Mouse (Mus musculus) hindbrain, embryonic 10.5 days (tissue): Measurements from ENCODE around the gene Laptm5. TPM values are rescaled to one million over a fixed set of nuclear protein-coding genes. Genes with fewer than 3 reads are reported as not detected.

ENCODE experiments used
- polyA plus RNA-seq: library from polyadenylated mRNA; unstranded; fragments of >200 nt; fragmentation: Nextera tagmentation; extraction: Ambion mirVana; gene quantifications from 2 replicates; pipeline ENCODE4 v1.2.1, GENCODE M21; 2016

Laptm5 gene
- polyA plus RNA-seq, 1 experiment from 2014 or later = 25.9 TPM

Other genes with a start within 250 kb of the Laptm5 start
- 103 and 118 TPM in 2 replicates for gene Pum1, start 249.8 kb upstream of the Laptm5 start, polyA plus RNA-seq
- 30.0 and 38.4 TPM in 2 replicates for gene Sdc3, start 120.6 kb upstream of the Laptm5 start, polyA plus RNA-seq
- gene Matn1, start 31.3 kb downstream of the Laptm5 start, polyA plus RNA-seq = 0.17 TPM in 1 of 2 replicates, not detected in the other